Mouse (Mus musculus): ENCODE data around the gene Dmrta1. TPM values are rescaled to one million over a fixed set of nuclear protein-coding genes. Genes with fewer than 3 reads are reported as not detected.

Gene Dmrta1
- polyA plus RNA-seq (2016; fragmentation: Nextera tagmentation; extraction: Ambion mirVana), result 0.39 and 0.48 TPM in 2 replicates

GRCm38 (mm10) chr4:89679195-89679594, at the start of gene Dmrta1:
Gene Dmrta1, plus strand, starts transcription at chr4:89679436.
- WGBS, result 44% methylated on average over 5 of the region's 5 CpGs
- Histone ChIP-seq H3K4me3 (no peak within 1 kb of the TSS), H3K27ac (no peak within 1 kb of the TSS), H3K36me3 (no peaks in the 10 kb centered on the region), H3K9me3 (replicated peaks) (no peaks in the 10 kb centered on the region), H3K27me3 (no peaks in the 10 kb centered on the region), H3K4me1 (0 out of 2 replicates have a peak, but pooled peaks cover 4% of the 10 kb centered on the region), H3K9ac (no peak within 1 kb of the TSS), H3K4me2 (replicated peaks) (no peak within 1 kb of the TSS)
- no peak for ATAC-seq (ENCODE audit: low FRiP score)

- Histone ChIP-seq H3K9ac (no peak overlapping the region), H3K27ac (no peak overlapping the region), H3K27me3 (no peaks in the 10 kb centered on the region), H3K4me2 (replicated peaks) (no peak overlapping the region), H3K9me3 (replicated peaks) (no peaks in the 10 kb centered on the region), H3K36me3 (no peaks in the 10 kb centered on the region), H3K4me3 (no peak overlapping the region), H3K4me1 (no peaks in the 10 kb centered on the region)
- WGBS, result 41% methylated on average over 3 of the region's 3 CpGs
- ATAC-seq (ENCODE audit: low FRiP score), result no peak
These were observed 48.7 kb upstream of the Dmrta1 start for GRCm38 (mm10) chr4:89630374-89631079.

- Histone ChIP-seq H3K4me3 (no peak overlapping the region), H3K9ac (no peak overlapping the region), H3K9me3 (replicated peaks) (no peaks in the 10 kb centered on the region), H3K27me3 (no peaks in the 10 kb centered on the region), H3K4me2 (replicated peaks) (no peak overlapping the region), H3K27ac (no peak overlapping the region), H3K4me1 (no peaks in the 10 kb centered on the region), H3K36me3 (no peaks in the 10 kb centered on the region)
- 76% methylated on average over 6 of the region's 6 CpGs for WGBS
- ATAC-seq (ENCODE audit: low FRiP score), result no peak
These were observed 47.7 kb upstream of the Dmrta1 start for GRCm38 (mm10) chr4:89631560-89631959.

GRCm38 (mm10) chr4:89638651-89639050, 40.6 kb upstream of the Dmrta1 start:
- WGBS, result 42% methylated on average over 6 of the region's 6 CpGs

DNA sequence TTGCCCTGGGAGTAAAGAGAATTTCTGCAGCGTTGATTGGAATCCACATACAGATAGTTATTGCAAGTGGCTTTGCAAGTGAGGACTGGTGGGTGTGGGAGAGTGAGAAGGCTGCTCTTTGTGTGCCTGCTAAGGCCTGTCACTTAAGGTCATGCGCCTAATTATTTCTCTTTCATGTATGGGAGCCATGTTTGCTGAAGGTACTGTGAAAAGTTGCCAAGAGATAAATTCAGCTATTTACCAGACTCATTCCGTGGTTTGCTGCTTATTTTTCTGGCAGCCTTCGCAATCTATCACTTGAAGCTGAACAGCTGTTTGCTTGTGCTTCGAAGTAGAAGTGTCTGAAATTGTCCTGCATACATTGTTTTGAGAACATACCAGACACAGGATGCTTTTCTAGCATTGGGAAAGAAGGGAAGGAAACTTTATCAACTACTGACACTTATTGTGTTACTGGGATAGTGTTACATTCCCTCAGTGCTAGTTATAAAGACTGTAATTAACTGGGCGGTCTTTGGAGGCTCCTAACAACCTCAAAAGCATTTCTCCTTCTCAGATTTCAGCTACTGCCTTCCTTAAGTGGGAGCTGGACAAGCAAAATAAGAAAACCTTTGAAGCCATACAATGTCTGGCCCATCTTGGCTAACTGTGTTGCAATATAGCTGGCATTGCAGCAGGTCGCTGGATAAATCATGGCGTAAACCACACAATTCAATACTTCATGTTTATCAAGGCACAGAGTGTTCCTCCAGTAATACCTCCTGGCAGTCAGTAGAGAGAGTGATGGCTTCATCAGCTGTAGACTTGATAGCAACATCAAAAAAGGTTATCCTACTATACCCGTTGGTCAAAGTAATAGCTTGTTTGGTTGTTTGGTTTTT, 34.8 kb upstream of the Dmrta1 start:
- 61% methylated on average over 9 of the region's 9 CpGs for WGBS
- Histone ChIP-seq H3K4me1 (peaks cover 5% of the 10 kb centered on the region), H3K9ac (no peak overlapping the region), H3K36me3 (no peaks in the 10 kb centered on the region), H3K4me3 (no peak overlapping the region), H3K4me2 (replicated peaks) (no peak overlapping the region), H3K27ac (no peak overlapping the region), H3K9me3 (replicated peaks) (no peaks in the 10 kb centered on the region), H3K27me3 (no peaks in the 10 kb centered on the region)
- no peak for ATAC-seq (ENCODE audit: low FRiP score)

More at GRCm38 (mm10) chr4:89638651-89639050, 40.6 kb upstream of the Dmrta1 start:
- Histone ChIP-seq H3K27ac (no peak overlapping the region), H3K9ac (no peak overlapping the region), H3K27me3 (no peaks in the 10 kb centered on the region), H3K36me3 (no peaks in the 10 kb centered on the region), H3K4me1 (no peaks in the 10 kb centered on the region), H3K4me2 (replicated peaks) (no peak overlapping the region), H3K9me3 (replicated peaks) (no peaks in the 10 kb centered on the region), H3K4me3 (no peak overlapping the region)
- no peak for ATAC-seq (ENCODE audit: low FRiP score)

GRCm38 (mm10) chr4:89650352-89651311, 28.6 kb upstream of the Dmrta1 start:
- Histone ChIP-seq H3K9me3 (replicated peaks) (no peaks in the 10 kb centered on the region), H3K36me3 (no peaks in the 10 kb centered on the region), H3K9ac (no peak overlapping the region), H3K27me3 (no peaks in the 10 kb centered on the region), H3K4me1 (no peaks in the 10 kb centered on the region), H3K27ac (no peak overlapping the region), H3K4me2 (replicated peaks) (no peak overlapping the region), H3K4me3 (no peak overlapping the region)
- 61% methylated on average over 20 of the region's 20 CpGs for WGBS
- peak; percentile 72 for ATAC-seq (ENCODE audit: low FRiP score)

DNA sequence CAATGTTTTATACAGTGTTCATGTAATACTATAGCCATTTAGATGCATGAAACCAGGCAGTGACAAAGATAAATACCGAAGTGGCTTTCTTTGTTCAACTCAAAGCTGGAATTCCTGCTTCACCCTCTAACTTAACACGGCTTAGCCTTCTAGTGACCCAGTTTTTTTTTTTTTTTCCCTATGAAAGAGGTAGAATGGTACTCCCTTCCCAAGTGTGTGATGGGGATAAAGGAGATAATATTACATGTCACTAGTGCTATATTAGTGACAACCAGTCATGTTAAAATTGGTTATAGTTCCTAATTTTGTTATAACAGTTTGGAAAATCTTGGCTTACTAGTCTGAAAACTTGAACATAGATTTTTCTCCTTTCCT, 27.9 kb upstream of the Dmrta1 start:
- no peak overlapping the region for H3K4me2 ChIP-seq (replicated peaks)

DNA sequence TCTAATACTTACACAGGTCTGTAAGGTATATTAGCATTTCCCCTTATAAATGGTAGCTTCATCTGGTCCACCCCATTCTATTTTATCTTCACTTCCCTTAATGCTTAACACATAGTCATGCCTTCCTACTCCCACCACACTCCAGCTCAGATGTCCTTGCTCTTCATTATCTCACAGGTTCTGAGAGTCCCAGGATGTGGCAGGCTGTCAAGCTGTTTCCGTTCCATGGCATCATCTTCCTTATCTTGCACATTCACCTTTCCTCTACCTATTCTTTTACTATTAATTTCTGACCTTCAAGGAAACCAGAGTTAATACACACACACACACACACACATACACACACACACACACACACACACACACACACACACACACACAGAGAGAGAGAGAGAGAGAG, 27.5 kb upstream of the Dmrta1 start:
- no peak overlapping the region for H3K27ac ChIP-seq
- H3K9ac ChIP-seq, result no peak overlapping the region
- no peak for ATAC-seq (ENCODE audit: low FRiP score)
- H3K9me3 ChIP-seq (replicated peaks), result no peaks in the 10 kb centered on the region
- H3K27me3 ChIP-seq, result no peaks in the 10 kb centered on the region
- no peak overlapping the region for H3K4me2 ChIP-seq (replicated peaks)
- H3K4me1 ChIP-seq, result no peaks in the 10 kb centered on the region
- H3K36me3 ChIP-seq, result no peaks in the 10 kb centered on the region
- no peak overlapping the region for H3K4me3 ChIP-seq
- WGBS, result 95% methylated on average over 1 of the region's 1 CpGs

More for the DNA sequence above, 27.9 kb upstream of the Dmrta1 start:
- 50% methylated on average over 2 of the region's 2 CpGs for WGBS
- H3K4me1 ChIP-seq, result no peaks in the 10 kb centered on the region
- no peaks in the 10 kb centered on the region for H3K9me3 ChIP-seq (replicated peaks)
- no peak overlapping the region for H3K27ac ChIP-seq
- no peaks in the 10 kb centered on the region for H3K36me3 ChIP-seq
- no peak; the same call in 1 of the 2 replicates for ATAC-seq (ENCODE audit: low FRiP score)
- no peaks in the 10 kb centered on the region for H3K27me3 ChIP-seq
- no peak overlapping the region for H3K4me3 ChIP-seq
- no peak overlapping the region for H3K9ac ChIP-seq

DNA sequence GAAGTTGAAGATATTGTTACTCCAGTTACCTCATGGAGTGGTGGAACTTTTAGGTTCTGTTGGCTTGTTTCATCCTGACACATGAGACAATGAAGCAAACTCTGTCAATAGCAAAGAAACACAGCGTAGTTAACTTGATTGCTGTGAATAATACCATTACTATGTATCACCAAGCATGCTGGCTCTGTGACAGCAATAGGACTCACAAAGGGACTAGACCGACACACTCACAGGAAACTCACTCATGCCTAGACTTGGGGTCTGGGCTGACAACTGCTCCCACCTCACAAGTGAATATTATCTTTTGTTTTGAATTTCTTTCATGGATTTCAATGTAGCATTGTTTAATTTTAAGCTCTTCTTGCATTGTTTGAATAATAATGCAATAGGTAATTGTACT, 15.8 kb upstream of the Dmrta1 start:
- Histone ChIP-seq H3K9ac (no peak overlapping the region), H3K36me3 (no peaks in the 10 kb centered on the region), H3K4me2 (replicated peaks) (no peak overlapping the region), H3K4me1 (no peaks in the 10 kb centered on the region), H3K27ac (no peak overlapping the region), H3K9me3 (replicated peaks) (no peaks in the 10 kb centered on the region), H3K27me3 (no peaks in the 10 kb centered on the region), H3K4me3 (no peak overlapping the region)
- ATAC-seq (ENCODE audit: low FRiP score), result no peak
- WGBS, result 62% methylated on average over 2 of the region's 2 CpGs

GRCm38 (mm10) chr4:89674711-89675110, 4.5 kb upstream of the Dmrta1 start:
- H3K4me1 ChIP-seq, result 0 out of 2 replicates have a peak, but pooled peaks cover 4% of the 10 kb centered on the region
- no peak overlapping the region for H3K9ac ChIP-seq
- H3K36me3 ChIP-seq, result no peaks in the 10 kb centered on the region
- WGBS, result 85% methylated on average over 3 of the region's 3 CpGs
- no peaks in the 10 kb centered on the region for H3K9me3 ChIP-seq (replicated peaks)
- H3K4me2 ChIP-seq (replicated peaks), result no peak overlapping the region
- no peak for ATAC-seq (ENCODE audit: low FRiP score)
- H3K27ac ChIP-seq, result no peak overlapping the region
- H3K4me3 ChIP-seq, result no peak overlapping the region
- H3K27me3 ChIP-seq, result no peaks in the 10 kb centered on the region

GRCm38 (mm10) chr4:89677903-89678302, 1.3 kb upstream of the Dmrta1 start:
- no peak overlapping the region for H3K4me2 ChIP-seq (replicated peaks)
- 25% methylated on average over 7 of the region's 7 CpGs for WGBS
- ATAC-seq (ENCODE audit: low FRiP score), result no peak

More at GRCm38 (mm10) chr4:89677903-89678302, 1.3 kb upstream of the Dmrta1 start:
- 0 out of 2 replicates have a peak, but pooled peaks cover 4% of the 10 kb centered on the region for H3K4me1 ChIP-seq
- H3K9me3 ChIP-seq (replicated peaks), result no peaks in the 10 kb centered on the region
- no peaks in the 10 kb centered on the region for H3K27me3 ChIP-seq
- no peak overlapping the region; the same call in 1 of the 2 replicates for H3K27ac ChIP-seq
- no peak overlapping the region for H3K9ac ChIP-seq
- no peaks in the 10 kb centered on the region for H3K36me3 ChIP-seq
- H3K4me3 ChIP-seq, result no peak overlapping the region

All from hindbrain, embryonic 12.5 days (tissue).